Mouse (Mus musculus) lung, postnatal 0 days (tissue): ENCODE measurements around the gene Ddx11.

ENCODE experiments used
- CTCF ChIP-seq: IDR thresholded peaks from 2 replicates; pipeline ENCODE4 v1.5.1; 2016; ENCODE audit warnings: antibody characterized with exemption, mild to moderate bottlenecking
- EP300 ChIP-seq: IDR thresholded peaks from 2 replicates; pipeline ENCODE4 v1.6.1; 2016; ENCODE audit warnings: antibody characterized with exemption, mild to moderate bottlenecking, control low read depth

DNA sequence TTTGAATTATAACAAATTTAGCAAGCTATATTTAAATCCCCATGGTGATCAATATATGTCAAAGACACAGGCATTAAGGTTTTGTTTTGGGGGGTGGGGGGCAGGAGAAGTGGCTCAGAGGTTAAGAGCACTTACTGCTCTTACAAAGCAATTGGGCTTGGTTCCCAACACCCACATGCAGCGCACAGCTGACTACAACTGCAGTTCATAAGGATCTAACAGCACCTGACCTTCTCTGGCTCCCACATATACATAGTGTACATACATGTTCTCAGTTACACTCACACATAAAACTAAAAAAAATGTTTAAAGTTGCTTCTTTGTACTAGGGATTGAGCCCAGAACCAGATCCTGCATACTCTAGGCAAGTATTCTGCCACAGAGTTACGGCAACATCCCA, 31.9 kb upstream of the Ddx11 start:
- TF ChIP-seq EP300, result no peak
- TF ChIP-seq CTCF, result no peak
